ENCODE assay signal across 32 mouse cellular contexts in genomic region chr17:40038814-40039510, GRCm38 (mm10). TPM values are rescaled to one million over a fixed set of nuclear protein-coding genes. Genes with fewer than 3 reads are reported as not detected.
DNase-seq lines count a peak whose midpoint lies in the region; ATAC-seq and TF ChIP-seq lines count a peak whose summit lies in the region.
"Had no signal": no experiment of that assay in that cellular context is flagged by ENCODE, and none has a peak within 500 bp of the region (broad histone marks: within the 10 kb centered on the region; RNA-seq: fewer than 3 reads in every experiment).

No protein-coding gene starts in this region.

- no peak overlapping the region for H3K4me3 ChIP-seq in liver, postnatal 0 days (ENCODE audit: low read depth, low read length)
- no peak overlapping the region for H3K4me3 ChIP-seq in liver, embryonic 12.5 days
- no peak overlapping the region for H3K4me3 ChIP-seq in liver, embryonic 15.5 days (replicated peaks)
- H3K4me3 ChIP-seq: embryonic facial prominence, embryonic 12.5 days; embryonic facial prominence, embryonic 15.5 days; gastrocnemius, adult 2 months; heart, embryonic 12.5 days; heart, embryonic 15.5 days had no signal

- no peaks in the 10 kb centered on the region for H3K4me1 ChIP-seq in liver, postnatal 0 days (ENCODE audit: insufficient read depth)
- no peaks in the 10 kb centered on the region for H3K4me1 ChIP-seq in liver, embryonic 12.5 days
- H3K4me1 ChIP-seq in liver, embryonic 15.5 days (replicated peaks): no peaks in the 10 kb centered on the region
- H3K4me1 ChIP-seq: embryonic facial prominence, embryonic 12.5 days; embryonic facial prominence, embryonic 15.5 days; heart, embryonic 12.5 days; heart, embryonic 15.5 days had no signal

- no peak for ATAC-seq in liver, postnatal 0 days
- peak; percentile 81 for ATAC-seq in liver, embryonic 12.5 days
- peak; percentile 34; the same call in 1 of the 2 replicates for ATAC-seq in liver, embryonic 15.5 days (ENCODE audit: insufficient read depth)
- ATAC-seq: activated CD4-positive, CD25-positive, alpha-beta regulatory T cell, adult 4 months; forebrain, embryonic 14.5 days; forebrain, postnatal 0 days had no signal

- H3K9me3 ChIP-seq in liver, postnatal 0 days (ENCODE audit: low read length): no peaks in the 10 kb centered on the region
- no peaks in the 10 kb centered on the region for H3K9me3 ChIP-seq in liver, embryonic 12.5 days (replicated peaks)
- H3K9me3 ChIP-seq in liver, embryonic 15.5 days (replicated peaks): no peaks in the 10 kb centered on the region
- H3K9me3 ChIP-seq: embryonic facial prominence, embryonic 12.5 days; embryonic facial prominence, embryonic 15.5 days; G1E; heart, embryonic 12.5 days; heart, embryonic 15.5 days had no signal

- no peak overlapping the region for H3K9ac ChIP-seq in liver, postnatal 0 days (replicated peaks)
- H3K9ac ChIP-seq in liver, embryonic 12.5 days: no peak overlapping the region
- H3K9ac ChIP-seq in liver, embryonic 15.5 days: no peak overlapping the region
- H3K9ac ChIP-seq: embryonic facial prominence, embryonic 12.5 days; embryonic facial prominence, embryonic 15.5 days; forebrain, postnatal 0 days; heart, embryonic 12.5 days; heart, embryonic 15.5 days; hindbrain, embryonic 14.5 days had no signal

- H3K4me2 ChIP-seq in liver, postnatal 0 days (ENCODE audit: low read depth, low read length): no peak overlapping the region
- H3K4me2 ChIP-seq in liver, embryonic 12.5 days: no peak overlapping the region
- H3K4me2 ChIP-seq in liver, embryonic 15.5 days: no peak overlapping the region
- H3K4me2 ChIP-seq: embryonic facial prominence, embryonic 12.5 days; embryonic facial prominence, embryonic 15.5 days; heart, embryonic 12.5 days; heart, embryonic 15.5 days; hindbrain, embryonic 14.5 days had no signal

- 70% methylated on average over 4 of the region's 4 CpGs for WGBS in liver, postnatal 0 days (ENCODE audit: insufficient replicate concordance)
- WGBS in liver, embryonic 12.5 days (ENCODE audit: insufficient replicate concordance): 41% methylated on average over 4 of the region's 4 CpGs
- WGBS in liver, embryonic 15.5 days (ENCODE audit: insufficient replicate concordance): 45% methylated on average over 4 of the region's 4 CpGs

- no peaks in the 10 kb centered on the region for H3K27me3 ChIP-seq in liver, postnatal 0 days (ENCODE audit: insufficient read depth, low read length)
- H3K27me3 ChIP-seq in liver, embryonic 12.5 days (replicated peaks): no peaks in the 10 kb centered on the region
- H3K27me3 ChIP-seq in liver, embryonic 15.5 days: no peaks in the 10 kb centered on the region
- H3K27me3 ChIP-seq: CH12.LX; embryonic facial prominence, embryonic 12.5 days; embryonic facial prominence, embryonic 15.5 days; heart, embryonic 12.5 days; heart, embryonic 15.5 days had no signal

- H3K36me3 ChIP-seq in liver, postnatal 0 days (replicated peaks; ENCODE audit: insufficient read depth, low read length): no peaks in the 10 kb centered on the region
- H3K36me3 ChIP-seq in liver, embryonic 12.5 days: no peaks in the 10 kb centered on the region
- no peaks in the 10 kb centered on the region for H3K36me3 ChIP-seq in liver, embryonic 15.5 days (replicated peaks)
- H3K36me3 ChIP-seq: embryonic facial prominence, embryonic 12.5 days; embryonic facial prominence, embryonic 15.5 days; G1E; heart, embryonic 12.5 days; heart, embryonic 15.5 days had no signal

- no peak for TF ChIP-seq CTCF in liver, postnatal 0 days (IDR thresholded peaks at IDR 0.05; ENCODE audit: low read depth)

- TF ChIP-seq EP300 in liver, postnatal 0 days (IDR thresholded peaks at IDR 0.05; ENCODE audit: low read depth): no peak

- H3K27ac ChIP-seq in liver, postnatal 0 days (ENCODE audit: low read depth): no peak overlapping the region
- no peak overlapping the region for H3K27ac ChIP-seq in liver, embryonic 12.5 days
- no peak overlapping the region for H3K27ac ChIP-seq in liver, embryonic 15.5 days (replicated peaks)
- H3K27ac ChIP-seq: embryonic facial prominence, embryonic 12.5 days; embryonic facial prominence, embryonic 15.5 days; gastrocnemius, adult 2 months; heart, embryonic 15.5 days; hindbrain, embryonic 14.5 days had no signal

- peak; percentile 8 for DNase-seq in liver
- DNase-seq in liver, postnatal 0 days: no peak
- no peak for DNase-seq in urinary bladder, postnatal 36 days (ENCODE audit: low spot score in 2 of 2)
- no peak for DNase-seq in cerebellum, postnatal 14 days
- DNase-seq: adrenal gland, adult 8-10 months; adrenal gland, postnatal 25 days; B cell, adult 2 months; cerebellum, adult 11-12 months; cerebellum, adult 8-10 months; cerebellum, postnatal 10 days; forebrain, postnatal 0 days; gastrocnemius, adult 2 months; gastrocnemius, postnatal 14 days; heart, adult 18-20 months; heart, postnatal 10 days; heart, postnatal 4 days had no signal

RNA-seq across cellular contexts. Expression of gene AC192777.2, which starts 56.3 kb away (rescaled TPM):
- not detected in 2 replicates for polyA plus RNA-seq in liver, postnatal 0 days (2015; fragmentation: Nextera tagmentation; extraction: Ambion mirVana)
- not detected in 2 replicates for polyA plus RNA-seq in liver, embryonic 12.5 days (2016; fragmentation: Nextera tagmentation; extraction: Ambion mirVana)
- polyA plus RNA-seq in liver, embryonic 15.5 days (2015; fragmentation: Nextera tagmentation; extraction: Ambion mirVana): not detected in 2 replicates
- polyA plus RNA-seq: activated CD4-positive, CD25-positive, alpha-beta regulatory T cell, adult 4 months; brain, embryonic 14.5 days; embryonic facial prominence, embryonic 12.5 days; embryonic facial prominence, embryonic 15.5 days; forebrain, embryonic 11.5 days; forebrain, embryonic 14.5 days; forebrain, postnatal 0 days; frontal cortex, adult 2 months; G1E; heart, embryonic 12.5 days; heart, embryonic 15.5 days; hindbrain, embryonic 11.5 days; hindbrain, embryonic 14.5 days; intestine, embryonic 14.5 days had no signal
